Mouse (Mus musculus): ENCODE data around the gene Dgkg. TPM values are rescaled to one million over a fixed set of nuclear protein-coding genes. Genes with fewer than 3 reads are reported as not detected.
A peak's percentile ranks its signal among the peaks of the same experiment; 100 is the strongest.

The Dgkg gene
- polyA plus RNA-seq, 1 experiment from 2014 or later, result 0.08 TPM

GRCm38 (mm10) chr16:22531041-22531440 is 126.0 kb downstream of the Dgkg start:
- 76% methylated on average over 9 of the region's 9 CpGs for WGBS
- no peak for ATAC-seq (ENCODE audit: low FRiP score, low read depth)

GRCm38 (mm10) chr16:22527499-22527939 is 129.5 kb downstream of the Dgkg start:
- H3K9me3 ChIP-seq, result no peaks in the 10 kb centered on the region
- no peak overlapping the region for H3K4me2 ChIP-seq (replicated peaks)
- H3K27ac ChIP-seq, result 0 out of 2 replicates have a peak overlapping the region, but pooled peaks have one; percentile 7
- 0 out of 2 replicates have a peak, but pooled peaks have one; percentile 28 for ATAC-seq (ENCODE audit: low FRiP score, low read depth)
- H3K9ac ChIP-seq, result no peak overlapping the region
- 62% methylated on average over 5 of the region's 5 CpGs for WGBS
- no peaks in the 10 kb centered on the region for H3K27me3 ChIP-seq
- H3K4me1 ChIP-seq, result no peaks in the 10 kb centered on the region
- no peaks in the 10 kb centered on the region for H3K36me3 ChIP-seq
- H3K4me3 ChIP-seq, result no peak overlapping the region

More at GRCm38 (mm10) chr16:22531041-22531440, 126.0 kb downstream of the Dgkg start:
- H3K27me3 ChIP-seq, result no peaks in the 10 kb centered on the region
- no peaks in the 10 kb centered on the region for H3K9me3 ChIP-seq
- no peaks in the 10 kb centered on the region for H3K36me3 ChIP-seq
- H3K4me1 ChIP-seq, result no peaks in the 10 kb centered on the region
- H3K4me3 ChIP-seq, result no peak overlapping the region
- H3K27ac ChIP-seq, result no peak overlapping the region
- H3K9ac ChIP-seq, result no peak overlapping the region
- no peak overlapping the region for H3K4me2 ChIP-seq (replicated peaks)

- Histone ChIP-seq H3K27ac (no peak overlapping the region), H3K36me3 (no peaks in the 10 kb centered on the region), H3K9ac (no peak overlapping the region), H3K27me3 (no peaks in the 10 kb centered on the region), H3K4me3 (no peak overlapping the region), H3K4me2 (replicated peaks) (no peak overlapping the region), H3K9me3 (no peaks in the 10 kb centered on the region), H3K4me1 (no peaks in the 10 kb centered on the region)
- ATAC-seq (ENCODE audit: low FRiP score, low read depth), result no peak
- WGBS, result 85% methylated on average over 4 of the region's 4 CpGs
Measured at GRCm38 (mm10) chr16:22526386-22526785, 130.6 kb downstream of the Dgkg start.

- Histone ChIP-seq H3K4me2 (replicated peaks) (peak overlapping the region; percentile 19), H3K4me1 (peaks cover 38% of the 10 kb centered on the region), H3K36me3 (no peaks in the 10 kb centered on the region), H3K9ac (no peak overlapping the region), H3K9me3 (no peaks in the 10 kb centered on the region), H3K27me3 (no peaks in the 10 kb centered on the region), H3K27ac (peak overlapping the region; percentile 72; the same call in 1 of the 2 replicates), H3K4me3 (no peak overlapping the region)
- 11% methylated on average over 20 of the region's 20 CpGs for WGBS
- peak; percentile 84 for ATAC-seq (ENCODE audit: low FRiP score, low read depth)
Measured at GRCm38 (mm10) chr16:22517431-22518384, 139.3 kb downstream of the Dgkg start.

GRCm38 (mm10) chr16:22515476-22515875 is 141.5 kb downstream of the Dgkg start:
- Histone ChIP-seq H3K4me3 (no peak overlapping the region), H3K9me3 (no peaks in the 10 kb centered on the region), H3K4me1 (peaks cover 38% of the 10 kb centered on the region), H3K27ac (no peak overlapping the region), H3K9ac (no peak overlapping the region), H3K36me3 (no peaks in the 10 kb centered on the region), H3K27me3 (no peaks in the 10 kb centered on the region), H3K4me2 (replicated peaks) (no peak overlapping the region)
- 11% methylated on average over 5 of the region's 5 CpGs for WGBS
- 0 out of 2 replicates have a peak, but pooled peaks have one; percentile 48 for ATAC-seq (ENCODE audit: low FRiP score, low read depth)

- H3K9ac ChIP-seq, result no peak overlapping the region
- 77% methylated on average over 9 of the region's 9 CpGs for WGBS
- no peaks in the 10 kb centered on the region for H3K27me3 ChIP-seq
- H3K4me3 ChIP-seq, result no peak overlapping the region
- peaks cover 29% of the 10 kb centered on the region for H3K4me1 ChIP-seq
- no peak overlapping the region for H3K27ac ChIP-seq
- no peak overlapping the region for H3K4me2 ChIP-seq (replicated peaks)
- no peak for ATAC-seq (ENCODE audit: low FRiP score, low read depth)
- no peaks in the 10 kb centered on the region for H3K9me3 ChIP-seq
- H3K36me3 ChIP-seq, result no peaks in the 10 kb centered on the region
Measured at GRCm38 (mm10) chr16:22510861-22511637, 146.0 kb downstream of the Dgkg start.

GRCm38 (mm10) chr16:22508936-22509563 is 148.0 kb downstream of the Dgkg start:
- ATAC-seq (ENCODE audit: low FRiP score, low read depth), result peak; percentile 24; the same call in 1 of the 2 replicates
- 68% methylated on average over 5 of the region's 5 CpGs for WGBS
- no peaks in the 10 kb centered on the region for H3K27me3 ChIP-seq
- peak overlapping the region; percentile 8; the same call in 1 of the 2 replicates for H3K27ac ChIP-seq
- H3K9me3 ChIP-seq, result no peaks in the 10 kb centered on the region
- no peak overlapping the region for H3K4me3 ChIP-seq
- peaks cover 28% of the 10 kb centered on the region for H3K4me1 ChIP-seq
- no peak overlapping the region for H3K9ac ChIP-seq
- no peaks in the 10 kb centered on the region for H3K36me3 ChIP-seq
- H3K4me2 ChIP-seq (replicated peaks), result no peak overlapping the region

- WGBS, result 68% methylated on average over 6 of the region's 6 CpGs
- H3K4me2 ChIP-seq (replicated peaks), result no peak overlapping the region
Measured at GRCm38 (mm10) chr16:22505656-22506055, 151.4 kb downstream of the Dgkg start.

GRCm38 (mm10) chr16:22504851-22505250 is 152.2 kb downstream of the Dgkg start:
- H3K9me3 ChIP-seq, result no peaks in the 10 kb centered on the region
- no peaks in the 10 kb centered on the region for H3K36me3 ChIP-seq
- no peak overlapping the region for H3K4me3 ChIP-seq
- no peaks in the 10 kb centered on the region for H3K27me3 ChIP-seq
- WGBS, result 22% methylated on average over 8 of the region's 8 CpGs
- peak; percentile 77 for ATAC-seq (ENCODE audit: low FRiP score, low read depth)
- H3K27ac ChIP-seq, result peak overlapping the region; percentile 58; the same call in 1 of the 2 replicates
- H3K9ac ChIP-seq, result no peak overlapping the region
- H3K4me2 ChIP-seq (replicated peaks), result no peak overlapping the region
- H3K4me1 ChIP-seq, result peaks cover 31% of the 10 kb centered on the region

More at GRCm38 (mm10) chr16:22505656-22506055, 151.4 kb downstream of the Dgkg start:
- no peaks in the 10 kb centered on the region for H3K9me3 ChIP-seq
- H3K4me3 ChIP-seq, result no peak overlapping the region
- no peaks in the 10 kb centered on the region for H3K36me3 ChIP-seq
- no peak overlapping the region for H3K9ac ChIP-seq
- H3K27me3 ChIP-seq, result no peaks in the 10 kb centered on the region
- no peak overlapping the region for H3K27ac ChIP-seq
- ATAC-seq (ENCODE audit: low FRiP score, low read depth), result no peak
- H3K4me1 ChIP-seq, result peaks cover 31% of the 10 kb centered on the region

- WGBS, result 55% methylated on average over 5 of the region's 5 CpGs
- H3K9me3 ChIP-seq, result no peaks in the 10 kb centered on the region
- no peak overlapping the region for H3K9ac ChIP-seq
- no peak overlapping the region for H3K4me2 ChIP-seq (replicated peaks)
- H3K27me3 ChIP-seq, result no peaks in the 10 kb centered on the region
- no peaks in the 10 kb centered on the region for H3K36me3 ChIP-seq
- H3K27ac ChIP-seq, result no peak overlapping the region
- no peak for ATAC-seq (ENCODE audit: low FRiP score, low read depth)
- H3K4me3 ChIP-seq, result no peak overlapping the region
- H3K4me1 ChIP-seq, result peaks cover 23% of the 10 kb centered on the region
Measured at GRCm38 (mm10) chr16:22504049-22504448, 153.0 kb downstream of the Dgkg start.

- 74% methylated on average over 4 of the region's 4 CpGs for WGBS
- no peak for ATAC-seq (ENCODE audit: low FRiP score, low read depth)
- Histone ChIP-seq H3K4me2 (replicated peaks) (no peak overlapping the region), H3K4me3 (no peak overlapping the region), H3K9ac (no peak overlapping the region), H3K9me3 (no peaks in the 10 kb centered on the region), H3K36me3 (no peaks in the 10 kb centered on the region), H3K27me3 (no peaks in the 10 kb centered on the region), H3K27ac (no peak overlapping the region), H3K4me1 (peaks cover 18% of the 10 kb centered on the region)
Measured at GRCm38 (mm10) chr16:22503467-22503866, 153.6 kb downstream of the Dgkg start.
